Mouse (Mus musculus): ENCODE results near the gene Acin1.

Gene Acin1

GRCm38 (mm10) chr14:54686522-54687143, at the start of gene Acin1:
Gene Acin1 (minus strand): TSS chr14:54686931.
- in situ Hi-C loops (cut with MboI; ENCODE audit: low sequenced_read_pairs) = no loop called here

DNA sequence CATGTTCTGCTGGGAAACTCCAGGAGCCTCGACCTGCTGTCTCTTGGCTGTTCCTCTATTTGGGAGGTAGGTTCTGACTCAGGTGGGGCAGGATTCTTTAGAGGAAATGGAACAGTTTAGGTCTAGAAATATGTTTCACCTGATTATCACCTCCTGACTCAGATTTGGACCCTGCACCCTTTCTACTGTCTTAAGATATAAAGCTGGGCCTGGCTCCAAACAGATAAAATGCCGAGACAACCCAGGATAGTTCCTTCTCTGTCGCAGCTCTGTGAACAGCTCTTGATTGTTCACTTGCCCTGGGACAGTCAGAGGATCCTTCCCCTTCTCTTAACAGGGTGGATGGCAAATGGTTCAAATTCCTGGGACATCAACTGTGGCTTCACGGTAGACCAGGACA, 48.5 kb upstream of the Acin1 start:
- in situ Hi-C loops (cut with MboI; ENCODE audit: low sequenced_read_pairs) = no loop called here

GRCm38 (mm10) chr14:54734004-54734403, 47.3 kb upstream of the Acin1 start:
- in situ Hi-C loops (cut with MboI; ENCODE audit: low sequenced_read_pairs) = no loop called here

DNA sequence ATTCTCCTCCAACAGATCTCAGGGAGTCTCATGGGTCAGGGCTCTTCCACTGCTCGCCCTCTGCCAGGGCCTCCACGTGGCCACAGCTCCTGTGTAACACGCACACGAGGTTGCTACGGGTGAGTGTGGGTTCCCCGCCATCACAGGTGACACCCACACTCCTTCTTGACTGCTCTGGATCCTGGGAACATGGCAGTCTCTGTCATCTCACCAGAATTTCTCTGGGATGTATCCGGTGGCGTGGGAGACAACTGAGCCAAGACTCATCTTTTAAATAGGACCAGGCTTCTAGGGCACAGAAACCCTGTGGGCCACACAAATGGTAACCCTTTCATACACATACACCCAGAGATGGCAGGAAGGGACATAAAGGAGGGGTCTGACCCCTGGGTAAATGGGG, 45.5 kb upstream of the Acin1 start:
- in situ Hi-C loops (cut with MboI; ENCODE audit: low sequenced_read_pairs) = no loop called here

- in situ Hi-C loops (cut with MboI; ENCODE audit: low sequenced_read_pairs) = no loop called here
Observed at GRCm38 (mm10) chr14:54730305-54730704, 43.6 kb upstream of the Acin1 start.

DNA sequence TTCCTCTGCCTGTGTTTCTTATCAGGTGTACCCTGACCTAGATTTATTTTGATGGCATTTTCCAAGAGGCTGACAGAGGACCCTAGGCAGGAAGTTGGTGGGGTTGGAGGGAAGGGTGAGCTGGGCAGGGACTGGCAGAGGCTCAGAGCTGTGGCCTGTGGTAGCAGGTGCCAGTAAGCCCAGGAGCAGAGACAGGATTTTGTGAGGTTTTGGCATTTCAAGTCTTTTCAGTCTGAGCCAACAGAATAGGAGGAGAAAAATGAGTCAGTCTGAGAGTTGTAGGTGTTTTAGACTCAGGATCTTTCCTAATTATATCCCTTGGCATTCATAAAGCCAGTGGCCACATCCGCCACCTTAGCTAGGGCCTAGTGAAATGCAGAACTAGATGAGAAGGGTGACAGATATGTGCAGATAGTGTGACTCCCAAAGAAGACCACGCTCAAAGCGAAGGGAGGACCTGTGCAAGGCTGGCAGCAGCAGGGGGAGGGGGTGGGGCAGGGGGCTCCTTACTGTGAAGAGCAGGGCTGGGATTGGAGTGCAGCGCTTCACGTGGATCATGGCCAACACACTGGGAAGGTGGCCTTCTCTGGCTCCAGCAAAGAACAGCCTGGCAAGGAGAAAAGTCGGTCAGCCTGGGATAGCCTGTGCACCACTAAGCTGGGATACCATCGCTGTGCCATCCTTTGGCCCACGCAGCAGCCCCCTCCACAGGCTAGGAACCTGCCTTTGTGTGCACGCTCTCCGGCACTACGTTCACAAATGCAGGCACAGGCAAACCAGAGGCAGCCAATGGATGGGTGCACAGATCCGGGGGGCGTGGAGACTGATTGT, 42.3 kb upstream of the Acin1 start:
- in situ Hi-C loops (cut with MboI; ENCODE audit: low sequenced_read_pairs) = no loop called here

- in situ Hi-C loops (cut with MboI; ENCODE audit: low sequenced_read_pairs) = no loop called here
Observed at GRCm38 (mm10) chr14:54727565-54727964, 40.8 kb upstream of the Acin1 start.

- in situ Hi-C loops (cut with MboI; ENCODE audit: low sequenced_read_pairs) = no loop called here
Observed at GRCm38 (mm10) chr14:54724049-54724448, 37.3 kb upstream of the Acin1 start.

DNA sequence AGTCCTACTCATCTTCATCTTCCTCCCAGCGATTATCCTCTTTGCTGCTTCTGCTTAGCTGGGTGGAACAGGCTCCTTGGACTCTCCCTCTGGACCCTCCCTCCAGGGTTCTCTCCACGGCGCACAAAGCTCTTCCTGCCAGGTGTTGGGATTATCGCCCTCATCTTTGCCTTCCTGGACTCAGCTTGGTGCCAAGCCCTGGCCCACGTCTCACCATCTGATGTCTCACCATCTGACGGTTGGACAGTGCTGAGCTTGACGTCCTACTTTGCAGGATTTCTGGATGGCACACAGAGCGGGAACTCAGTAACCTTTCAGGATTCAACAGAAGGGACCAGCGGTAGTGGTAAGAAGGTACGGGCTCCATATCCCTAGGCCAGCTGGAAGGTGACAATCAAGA, 35.0 kb upstream of the Acin1 start:
- in situ Hi-C loops (cut with MboI; ENCODE audit: low sequenced_read_pairs) = no loop called here

- in situ Hi-C loops (cut with MboI; ENCODE audit: low sequenced_read_pairs) = no loop called here
Observed at GRCm38 (mm10) chr14:54720654-54721350, 34.1 kb upstream of the Acin1 start.

DNA sequence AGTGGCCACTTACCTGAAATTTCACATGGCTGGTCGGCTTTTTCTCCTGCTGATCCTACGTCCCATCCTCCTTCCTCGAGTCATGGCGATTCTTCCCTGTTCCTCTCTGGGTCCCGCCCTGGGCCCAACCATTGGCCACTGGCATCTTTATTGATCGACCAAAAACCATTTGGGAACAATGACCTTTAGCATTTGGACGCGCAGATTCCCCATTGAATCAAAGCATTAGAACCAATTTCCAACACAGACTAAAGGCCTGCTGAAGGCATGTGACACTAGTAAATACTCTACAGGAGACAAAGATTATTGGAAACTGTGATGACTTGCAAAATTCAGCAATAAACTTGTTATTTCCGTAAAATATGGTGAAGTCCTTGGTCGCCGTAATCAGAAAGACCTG, 33.3 kb upstream of the Acin1 start:
- in situ Hi-C loops (cut with MboI; ENCODE audit: low sequenced_read_pairs) = no loop called here

- in situ Hi-C loops (cut with MboI; ENCODE audit: low sequenced_read_pairs) = no loop called here
Observed at GRCm38 (mm10) chr14:54715402-54715801, 28.7 kb upstream of the Acin1 start.

DNA sequence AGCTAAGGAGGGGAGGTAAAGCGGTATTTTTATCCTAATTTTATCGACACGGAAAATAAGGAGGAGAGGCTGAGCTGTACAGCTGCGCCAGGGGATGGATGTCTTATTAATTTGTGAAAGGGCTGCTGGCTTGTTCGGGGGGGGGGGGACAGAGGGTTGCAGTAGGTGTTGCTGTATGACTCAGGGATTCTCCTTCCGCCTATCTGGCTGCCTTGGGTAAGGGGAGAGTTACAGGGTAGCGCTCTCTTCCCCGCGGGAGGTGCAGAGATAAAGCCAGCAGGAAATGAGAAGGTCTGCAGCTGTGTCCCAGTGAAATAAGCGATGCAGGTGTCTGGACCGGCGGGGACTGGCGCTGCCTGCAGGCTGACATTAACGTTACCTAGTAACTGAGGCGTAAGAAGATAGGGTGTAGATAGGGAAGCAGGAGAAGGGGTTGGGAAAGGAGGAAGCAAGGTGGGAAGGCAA, 27.9 kb upstream of the Acin1 start:
- in situ Hi-C loops (cut with MboI; ENCODE audit: low sequenced_read_pairs) = no loop called here

DNA sequence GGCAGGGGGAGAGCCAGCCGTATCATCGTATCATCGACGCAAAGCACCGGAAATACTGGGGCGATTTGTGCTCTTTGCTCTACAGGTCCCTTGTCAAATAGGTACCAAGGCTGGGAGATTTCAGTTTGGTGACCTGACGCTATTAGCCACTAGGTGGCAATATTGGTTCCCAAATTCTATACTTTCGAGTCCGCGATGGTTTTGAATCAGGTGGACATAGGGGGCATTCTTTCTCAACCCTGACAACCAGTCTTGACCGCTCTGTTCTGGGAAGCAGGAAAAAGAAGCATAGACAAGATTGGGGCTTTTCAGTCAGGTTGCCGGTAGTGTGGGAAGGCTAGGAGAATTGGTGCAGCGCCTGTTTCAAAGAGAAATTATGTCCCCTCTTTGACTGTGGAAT, 27.4 kb upstream of the Acin1 start:
- in situ Hi-C loops (cut with MboI; ENCODE audit: low sequenced_read_pairs) = no loop called here

DNA sequence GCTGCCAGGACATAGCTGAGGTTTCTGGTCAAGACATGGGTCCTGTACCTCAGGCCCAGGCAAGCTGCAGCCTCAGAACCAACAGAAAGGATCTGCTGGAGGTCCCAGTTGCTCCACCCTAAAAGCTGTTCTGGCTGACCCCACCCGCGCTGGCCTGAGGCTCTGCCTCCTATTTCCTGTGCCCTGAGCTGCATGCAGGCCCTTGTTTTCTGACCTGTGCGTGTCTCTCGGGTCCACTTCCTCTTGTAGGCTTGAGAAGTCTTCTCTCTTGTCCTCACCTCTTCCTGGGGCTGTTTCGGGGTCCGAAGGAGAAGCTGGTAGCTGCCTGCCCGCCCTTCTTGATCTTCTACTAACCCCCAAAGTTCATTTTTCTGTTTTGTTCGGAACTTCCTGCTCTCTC, 26.1 kb upstream of the Acin1 start:
- in situ Hi-C loops (cut with MboI; ENCODE audit: low sequenced_read_pairs) = no loop called here

- in situ Hi-C loops (cut with MboI; ENCODE audit: low sequenced_read_pairs) = no loop called here
Observed at GRCm38 (mm10) chr14:54712074-54712473, 25.3 kb upstream of the Acin1 start, which contains the start of gene Cebpe. Gene Cebpe (minus strand): TSS chr14:54712174.

GRCm38 (mm10) chr14:54709054-54709453, 22.3 kb upstream of the Acin1 start:
- in situ Hi-C loops (cut with MboI; ENCODE audit: low sequenced_read_pairs) = no loop called here

DNA sequence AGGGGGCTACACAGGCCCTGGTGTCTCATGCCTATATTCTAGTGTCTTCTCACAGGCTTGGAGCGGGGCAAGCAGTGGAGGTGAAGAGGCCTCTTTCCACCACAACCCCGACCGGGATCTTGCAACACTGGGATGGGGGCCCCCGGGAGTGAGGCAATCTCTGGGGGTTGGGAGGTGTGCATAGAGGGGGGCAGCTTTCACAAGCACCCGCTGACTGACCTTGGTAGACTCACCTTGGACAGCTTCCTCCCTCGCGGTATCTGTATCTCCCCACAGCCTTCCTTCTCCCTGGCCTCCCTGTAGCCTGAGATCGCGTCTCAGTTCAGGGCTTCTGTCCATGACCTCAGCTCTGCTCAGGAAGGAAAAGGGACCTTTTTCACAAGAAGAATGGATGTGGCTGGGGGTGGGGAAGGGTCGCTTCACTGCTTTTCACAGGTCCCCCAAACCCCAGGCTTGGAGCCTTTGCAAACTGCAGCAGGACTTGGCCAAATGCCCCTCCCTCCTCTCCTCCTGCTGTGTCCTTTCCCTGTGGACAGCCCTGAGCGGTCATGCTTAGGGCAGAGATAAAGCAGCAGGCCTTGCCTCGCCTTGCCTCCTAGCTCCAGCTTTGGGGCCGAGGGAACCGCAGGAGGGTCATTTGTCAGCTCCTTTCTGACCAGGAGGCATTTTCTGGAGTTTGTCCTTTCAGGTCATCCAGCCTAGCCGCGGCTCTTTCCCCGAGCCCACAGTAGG, 20.0 kb upstream of the Acin1 start:
- in situ Hi-C loops (cut with MboI; ENCODE audit: low sequenced_read_pairs) = no loop called here

DNA sequence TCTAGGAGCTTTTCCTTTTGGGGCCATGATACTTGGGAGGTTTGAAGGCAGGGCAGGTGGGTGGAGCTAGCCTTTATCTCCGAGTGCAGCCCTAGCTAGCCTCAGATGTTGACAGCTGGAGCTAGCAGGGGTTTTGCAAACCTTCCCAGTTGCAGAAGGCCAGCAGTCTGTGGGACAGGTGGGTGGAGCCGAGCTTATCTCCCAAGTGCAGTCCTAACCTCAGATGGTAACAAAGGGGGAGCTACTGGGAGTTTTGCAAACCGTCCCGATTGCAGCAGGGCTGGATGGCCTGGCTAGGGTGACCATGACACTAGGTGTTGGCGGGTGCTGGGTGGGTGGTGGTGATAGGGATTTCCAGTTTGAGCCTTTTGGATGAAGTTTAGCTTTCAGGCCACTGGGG, 19.1 kb upstream of the Acin1 start:
- in situ Hi-C loops (cut with MboI; ENCODE audit: low sequenced_read_pairs) = no loop called here

DNA sequence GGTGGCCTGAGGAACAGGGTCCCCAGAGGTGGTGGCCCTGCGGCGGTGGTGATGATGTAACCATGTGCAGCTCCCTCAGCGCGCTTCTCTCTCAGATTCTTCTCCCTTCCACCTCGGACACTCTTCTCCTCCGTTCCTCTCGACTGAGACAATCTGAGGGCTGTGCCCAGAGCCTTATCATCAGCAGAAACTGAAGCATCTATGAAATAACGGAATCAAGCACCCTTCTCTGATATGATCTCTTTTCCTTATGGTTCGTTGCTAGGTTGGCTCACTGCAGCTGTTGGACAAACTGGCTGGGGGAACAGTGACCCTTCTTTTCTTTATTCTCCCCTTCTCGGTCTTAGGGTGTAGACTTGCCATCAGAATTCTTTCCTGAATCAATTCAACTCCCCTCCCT, 16.5 kb upstream of the Acin1 start:
- in situ Hi-C loops (cut with MboI; ENCODE audit: low sequenced_read_pairs) = no loop called here

DNA sequence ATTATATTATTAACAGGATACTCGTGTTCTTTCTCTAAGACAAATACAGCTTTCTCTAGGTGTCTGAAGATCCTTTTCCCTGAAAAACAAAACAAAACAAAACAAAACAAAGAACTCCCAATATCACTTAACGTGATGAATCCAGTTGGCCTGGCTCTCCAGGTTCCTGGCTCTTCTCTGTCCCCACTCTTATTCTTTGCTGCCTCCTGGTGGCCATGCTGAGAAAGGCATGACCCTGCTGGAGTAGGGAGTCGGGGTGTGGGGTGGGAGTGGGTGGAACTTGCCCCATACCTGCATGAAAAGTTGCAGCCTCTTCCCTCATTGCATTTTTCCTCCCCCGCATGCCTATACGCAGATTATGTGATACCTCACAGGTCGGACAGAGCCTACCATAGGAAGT, 14.6 kb upstream of the Acin1 start:
- in situ Hi-C loops (cut with MboI; ENCODE audit: low sequenced_read_pairs) = no loop called here
